Mouse (Mus musculus): ENCODE measurements around the gene Clcnkb. TPM values are rescaled to one million over a fixed set of nuclear protein-coding genes. Genes with fewer than 3 reads are reported as not detected.

The Clcnkb gene
- total and polyA plus RNA-seq, 3 experiments, result not detected

DNA sequence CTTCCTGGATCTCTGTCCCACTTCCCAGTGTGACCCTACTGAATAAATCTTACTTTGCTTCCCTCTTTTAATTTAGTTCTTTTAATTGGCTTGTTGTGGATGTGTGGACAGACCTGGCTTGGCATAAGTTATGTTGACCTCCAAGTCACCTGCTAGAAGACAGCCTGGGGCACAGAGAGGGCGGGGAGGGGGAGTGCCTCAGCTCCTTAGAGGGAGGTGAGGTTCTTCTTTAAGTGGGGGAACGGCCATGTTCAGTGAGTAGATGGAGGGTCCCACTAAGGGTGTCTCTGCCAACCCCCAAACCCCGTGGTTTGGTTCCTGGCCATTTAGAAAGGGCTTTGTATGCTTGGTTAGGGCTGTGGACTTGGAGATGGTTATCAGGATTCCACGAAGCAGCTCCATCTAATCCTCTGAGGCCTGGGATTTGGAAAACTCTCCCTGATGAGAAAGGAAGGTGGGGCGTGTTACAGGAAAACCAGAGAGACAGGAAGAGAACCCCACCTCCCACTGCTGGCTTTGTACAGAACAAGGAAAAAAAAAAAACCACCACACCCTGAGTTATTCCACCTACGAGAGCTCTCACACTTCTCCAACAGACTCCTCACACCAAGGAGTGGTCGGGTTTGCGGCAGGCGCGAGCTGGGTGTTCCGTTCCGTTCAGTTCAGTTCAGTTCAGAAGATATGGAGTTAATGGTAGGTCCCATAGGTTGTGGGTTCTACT is 23.4 kb upstream of the Clcnkb start:
- no peaks in the 10 kb centered on the region for H3K9me3 ChIP-seq (replicated peaks; ENCODE audit: insufficient read depth, low read length)
- no peak overlapping the region for H3K9ac ChIP-seq (ENCODE audit: control insufficient read depth, low read depth, low read length, poor library complexity, severe bottlenecking)
- TF ChIP-seq CTCF (IDR thresholded peaks at IDR 0.05 in 2 of 3, conservative IDR thresholded peaks at IDR 0.05 in 1 of 3; ENCODE audit: control insufficient read depth in 1 of 3, insufficient read depth in 1 of 3, low read depth in 2 of 3, low read length in 3 of 3, poor library complexity in 1 of 3, severe bottlenecking in 1 of 3), result no peak
- TF ChIP-seq ZC3H11A (IDR thresholded peaks at IDR 0.05; ENCODE audit: low read depth, low read length), result no peak
- TF ChIP-seq GABPA (IDR thresholded peaks at IDR 0.05; ENCODE audit: low read depth, low read length), result no peak
- no peak for TF ChIP-seq POLR2AphosphoS2 (IDR thresholded peaks at IDR 0.05; ENCODE audit: low read length)
- TF ChIP-seq MAX (IDR thresholded peaks at IDR 0.05; ENCODE audit: low read length), result no peak
- no peak for TF ChIP-seq JUND (IDR thresholded peaks at IDR 0.05; ENCODE audit: low read depth, low read length)
- TF ChIP-seq TCF12 (IDR thresholded peaks at IDR 0.05; ENCODE audit: low read depth, low read length), result no peak
- TF ChIP-seq ELF1 (IDR thresholded peaks at IDR 0.05; ENCODE audit: low read depth, low read length), result no peak
- TF ChIP-seq TAL1 (IDR thresholded peaks at IDR 0.05; ENCODE audit: low read length), result no peak
- H3K27me3 ChIP-seq (ENCODE audit: control insufficient read depth in 1 of 2, insufficient read depth in 2 of 2, low read length in 2 of 2), result no peaks in the 10 kb centered on the region
- H3K36me3 ChIP-seq (ENCODE audit: control insufficient read depth in 1 of 2, insufficient read depth in 2 of 2, low read length in 2 of 2), result no peaks in the 10 kb centered on the region
- DNase-seq (ENCODE audit: low read depth, low spot score), result no peak
- 0 out of 4 replicates have a peak, but pooled peaks cover 0 to 3% of the 10 kb centered on the region in 2 experiments for H3K4me1 ChIP-seq (ENCODE audit: control insufficient read depth in 1 of 2, insufficient read depth in 2 of 2, low read length in 2 of 2)
- no peak overlapping the region for H3K4me3 ChIP-seq (ENCODE audit: control insufficient read depth in 1 of 2, insufficient read depth in 1 of 2, low read depth in 2 of 2, low read length in 2 of 2)
- no peaks in the 10 kb centered on the region for H3K79me2 ChIP-seq (ENCODE audit: control insufficient read depth, insufficient read depth, low read length, poor library complexity)
- H3K27ac ChIP-seq (ENCODE audit: control insufficient read depth, low read depth, low read length), result no peak overlapping the region

- H3K27me3 ChIP-seq (ENCODE audit: control insufficient read depth in 1 of 2, insufficient read depth in 2 of 2, low read length in 2 of 2), result no peaks in the 10 kb centered on the region
- no peak for TF ChIP-seq ETS1 (IDR thresholded peaks at IDR 0.05; ENCODE audit: low read depth, low read length)
- no peak for TF ChIP-seq ELF1 (IDR thresholded peaks at IDR 0.05; ENCODE audit: low read depth, low read length)
- no peak for TF ChIP-seq USF2 (IDR thresholded peaks at IDR 0.05; ENCODE audit: borderline replicate concordance in 1 of 2, insufficient read depth in 1 of 2, low read depth in 1 of 2, low read length in 2 of 2)
- no peak for TF ChIP-seq MAFK (IDR thresholded peaks at IDR 0.05; ENCODE audit: borderline replicate concordance, low read depth, low read length)
- TF ChIP-seq POLR2AphosphoS5 (IDR thresholded peaks at IDR 0.05; ENCODE audit: borderline replicate concordance, low read depth, low read length), result no peak
- TF ChIP-seq EP300 (IDR thresholded peaks at IDR 0.05; ENCODE audit: low read depth in 1 of 2, low read length in 2 of 2), result no peak
- TF ChIP-seq TBP (IDR thresholded peaks at IDR 0.05; ENCODE audit: low read depth, low read length), result no peak
- TF ChIP-seq POLR2A (IDR thresholded peaks at IDR 0.05; ENCODE audit: control insufficient read depth in 1 of 2, insufficient read depth in 1 of 2, low read depth in 1 of 2, low read length in 2 of 2, poor library complexity in 1 of 2), result no peak
- no peak for TF ChIP-seq ZNF384 (IDR thresholded peaks at IDR 0.05; ENCODE audit: low read depth, low read length)
- TF ChIP-seq UBTF (IDR thresholded peaks at IDR 0.05; ENCODE audit: borderline replicate concordance, insufficient read depth, low read depth, low read length), result no peak
- no peak for TF ChIP-seq BHLHE40 (IDR thresholded peaks at IDR 0.05; ENCODE audit: borderline replicate concordance, low read depth, low read length)
- no peak for TF ChIP-seq ZKSCAN1 (IDR thresholded peaks at IDR 0.05; ENCODE audit: low read depth, low read length)
- TF ChIP-seq POLR2AphosphoS2 (IDR thresholded peaks at IDR 0.05; ENCODE audit: low read length), result no peak
- TF ChIP-seq GATA1 (IDR thresholded peaks at IDR 0.05; ENCODE audit: low read depth, low read length), result no peak
- H3K9me3 ChIP-seq (replicated peaks; ENCODE audit: insufficient read depth, low read length), result no peaks in the 10 kb centered on the region
- H3K4me3 ChIP-seq (ENCODE audit: control insufficient read depth in 1 of 2, insufficient read depth in 1 of 2, low read depth in 2 of 2, low read length in 2 of 2), result no peak within 1 kb of the TSS
- no peaks in the 10 kb centered on the region for H3K79me2 ChIP-seq (ENCODE audit: control insufficient read depth, insufficient read depth, low read length, poor library complexity)
- no peaks in the 10 kb centered on the region for H3K36me3 ChIP-seq (ENCODE audit: control insufficient read depth in 1 of 2, insufficient read depth in 2 of 2, low read length in 2 of 2)
- H3K4me1 ChIP-seq (ENCODE audit: control insufficient read depth in 1 of 2, insufficient read depth in 2 of 2, low read length in 2 of 2), result no peaks in the 10 kb centered on the region
- H3K9ac ChIP-seq (ENCODE audit: control insufficient read depth, low read depth, low read length, poor library complexity, severe bottlenecking), result no peak within 1 kb of the TSS
- no peak within 1 kb of the TSS for H3K27ac ChIP-seq (ENCODE audit: control insufficient read depth, low read depth, low read length)
- DNase-seq (ENCODE audit: low read depth, low spot score), result no peak
Observed at GRCm38 (mm10) chr4:141435974-141436373, 20.2 kb upstream of the Clcnkb start, which contains the start of gene Srarp. Srarp (minus strand) TSS chr4:141436105.
